Mouse (Mus musculus) testis, adult 2 months (tissue): Measurements from ENCODE around the gene Scg2. TPM values are rescaled to one million over a fixed set of nuclear protein-coding genes. Genes with fewer than 3 reads are reported as not detected.

ENCODE experiments used
- H3K27ac ChIP-seq: fragments of 200-500 bp; 2 replicates; pipeline ENCODE4 v1.5.1; 2012; ENCODE audit warnings: low read depth, low read length; ENCODE audit not compliant: control insufficient read depth, insufficient read depth
- H3K27me3 ChIP-seq: fragments of 200-500 bp; 2 replicates; pipeline ENCODE4 v1.6.1; 2012; ENCODE audit warnings: mild to moderate bottlenecking, low read length, moderate library complexity; ENCODE audit not compliant: control insufficient read depth, insufficient read depth
- H3K36me3 ChIP-seq: fragments of 200-500 bp; 2 replicates; pipeline ENCODE4 v1.6.1; 2012; ENCODE audit warnings: mild to moderate bottlenecking, low read length; ENCODE audit not compliant: control insufficient read depth, insufficient read depth
- H3K4me1 ChIP-seq: fragments of 200-500 bp; 2 replicates; pipeline ENCODE4 v1.6.1; 2012; ENCODE audit warnings: low read length; ENCODE audit not compliant: control insufficient read depth, insufficient read depth
- H3K4me3 ChIP-seq: fragments of 200-500 bp; 2 replicates; pipeline ENCODE4 v1.5.1; 2012; ENCODE audit warnings: low read depth, mild to moderate bottlenecking, low read length, moderate library complexity, mixed read lengths; ENCODE audit not compliant: control insufficient read depth
- CTCF ChIP-seq: fragments of 200-500 bp; IDR thresholded peaks from 2 replicates; pipeline ENCODE4 v1.5.1; 2012; ENCODE audit warnings: low read depth, mild to moderate bottlenecking, inconsistent platforms, low read length, moderate library complexity; ENCODE audit not compliant: control insufficient read depth, insufficient read depth, insufficient replicate concordance
- POLR2A ChIP-seq: fragments of 200-500 bp; IDR thresholded peaks from 2 replicates; pipeline ENCODE4 v1.6.1; 2012; ENCODE audit warnings: low read depth, mild to moderate bottlenecking, inconsistent platforms, low read length, moderate library complexity; ENCODE audit not compliant: control insufficient read depth
- polyA plus RNA-seq: library from polyadenylated mRNA; depleted of rRNA; stranded (reverse); fragments of >200 nt; gene quantifications from 2 replicates; pipeline ENCODE4 v1.2.3, GENCODE M21; 2012; rRNA removed

The Scg2 gene
- polyA plus RNA-seq, 1 experiment, result not detected

- no peak for TF ChIP-seq CTCF
- H3K36me3 ChIP-seq, result no peaks in the 10 kb centered on the region
- H3K4me1 ChIP-seq, result no peaks in the 10 kb centered on the region
- H3K4me3 ChIP-seq, result no peak overlapping the region
- H3K27me3 ChIP-seq, result no peaks in the 10 kb centered on the region
- H3K27ac ChIP-seq, result no peak overlapping the region
Measured at GRCm38 (mm10) chr1:79415496-79415895, 24.4 kb downstream of the Scg2 start.

GRCm38 (mm10) chr1:79406337-79406942 lies 33.5 kb downstream of the Scg2 start:
- no peaks in the 10 kb centered on the region for H3K36me3 ChIP-seq
- no peaks in the 10 kb centered on the region for H3K27me3 ChIP-seq
- no peak overlapping the region for H3K27ac ChIP-seq
- H3K4me1 ChIP-seq, result no peaks in the 10 kb centered on the region
- H3K4me3 ChIP-seq, result no peak overlapping the region
- TF ChIP-seq POLR2A (no peak), CTCF (no peak)

GRCm38 (mm10) chr1:79401090-79402012 lies 38.6 kb downstream of the Scg2 start:
- no peaks in the 10 kb centered on the region for H3K4me1 ChIP-seq
- H3K27ac ChIP-seq, result no peak overlapping the region
- no peak overlapping the region for H3K4me3 ChIP-seq
- no peaks in the 10 kb centered on the region for H3K36me3 ChIP-seq
- TF ChIP-seq POLR2A (no peak), CTCF (no peak)
- no peaks in the 10 kb centered on the region for H3K27me3 ChIP-seq

GRCm38 (mm10) chr1:79400284-79400683 lies 39.6 kb downstream of the Scg2 start:
- no peaks in the 10 kb centered on the region for H3K4me1 ChIP-seq
- TF ChIP-seq CTCF, result no peak
- TF ChIP-seq POLR2A, result no peak
- no peaks in the 10 kb centered on the region for H3K27me3 ChIP-seq
- no peaks in the 10 kb centered on the region for H3K36me3 ChIP-seq
- H3K4me3 ChIP-seq, result no peak overlapping the region
- H3K27ac ChIP-seq, result no peak overlapping the region

Other genes with a start within 250 kb of the Scg2 start
- 0.84 and 8.3 TPM in 2 replicates for gene Ap1s3, start 231.9 kb upstream of the Scg2 start, polyA plus RNA-seq